Mouse (Mus musculus) intestine, embryonic 14.5 days (tissue): ENCODE results near the gene Phlpp2. TPM values are rescaled to one million over a fixed set of nuclear protein-coding genes. Genes with fewer than 3 reads are reported as not detected.

Source experiments
- ATAC-seq: fragments of 200-750 bp; cut with Nextera tagmentation; replicated peaks from 2 replicates; pipeline ENCODE4 v1.8.0; 2017; ENCODE audit warnings: low read depth, moderate number of reproducible peaks, moderate TSS enrichment, moderate library complexity; ENCODE audit not compliant: low FRiP score, low TSS enrichment
- DNase-seq: peaks from one replicate; pipeline ENCODE4 v3.0.0-alpha.2; 2018; ENCODE audit warnings: low spot score
- H3K27ac ChIP-seq: fragments of 300-500 bp; sonication (generic); 2 replicates; pipeline ENCODE4 v1.5.1; 2014; ENCODE audit warnings: low read depth, mild to moderate bottlenecking, control low read depth
- H3K27me3 ChIP-seq: fragments of 300-500 bp; sonication (generic); replicated peaks from 2 replicates; pipeline ENCODE4 v1.6.1; 2014; ENCODE audit warnings: low read length, control low read depth; ENCODE audit not compliant: control insufficient read depth, insufficient read depth
- H3K36me3 ChIP-seq: fragments of 300-500 bp; sonication (generic); 2 replicates; pipeline ENCODE4 v1.6.1; 2014; ENCODE audit warnings: low read length, control low read depth; ENCODE audit not compliant: control insufficient read depth, insufficient read depth
- H3K4me1 ChIP-seq: fragments of 300-500 bp; sonication (generic); replicated peaks from 2 replicates; pipeline ENCODE4 v1.6.1; 2014; ENCODE audit warnings: low read length, control low read depth, mixed read lengths; ENCODE audit not compliant: control insufficient read depth, insufficient read depth
- H3K4me2 ChIP-seq: fragments of 300-500 bp; sonication (generic); 2 replicates; pipeline ENCODE4 v1.6.1; 2014; ENCODE audit warnings: low read length
- H3K4me3 ChIP-seq: fragments of 300-500 bp; sonication (generic); 2 replicates; pipeline ENCODE4 v1.5.1; 2014; ENCODE audit warnings: low read depth, low read length, control low read depth, mixed read lengths
- H3K9ac ChIP-seq: fragments of 300-500 bp; sonication (generic); 2 replicates; pipeline ENCODE4 v1.6.1; 2014; ENCODE audit warnings: mild to moderate bottlenecking, low read length
- H3K9me3 ChIP-seq: fragments of 300-500 bp; sonication (generic); 2 replicates; pipeline ENCODE4 v1.6.1; 2016; ENCODE audit warnings: low read length, control low read depth; ENCODE audit not compliant: control insufficient read depth
- WGBS: fragments of 180-500 bp; shearing (Covaris S2); extraction: QIAGEN DNeasy Blood & Tissue Kit; methylation state at CpG from one replicate; pipeline ENCODE4 v1.1.7; 2014; 5-methylcytosine and 5-hydroxymethylcytosine counted together
- polyA plus RNA-seq: library from polyadenylated mRNA; unstranded; fragments of >200 nt; fragmentation: Nextera tagmentation; extraction: Ambion mirVana; gene quantifications from 2 replicates; pipeline ENCODE4 v1.2.1, GENCODE M21; 2014

Gene Phlpp2
- polyA plus RNA-seq, result 4.2 and 4.7 TPM in 2 replicates

GRCm38 (mm10) chr8:109868003-109868679 is at the start of gene Phlpp2:
Gene Phlpp2, plus strand, starts transcription at chr8:109868542.
- H3K4me3 ChIP-seq, result peak within 1 kb of the TSS; percentile 82
- peaks cover 8% of the 10 kb centered on the region for H3K36me3 ChIP-seq
- H3K9ac ChIP-seq, result peak within 1 kb of the TSS; percentile 91
- peak within 1 kb of the TSS; percentile 90 for H3K27ac ChIP-seq
- no peaks in the 10 kb centered on the region for H3K9me3 ChIP-seq
- peak; percentile 97 for ATAC-seq
- H3K27me3 ChIP-seq, result no peaks in the 10 kb centered on the region
- peaks cover 3% of the 10 kb centered on the region for H3K4me1 ChIP-seq
- WGBS, result under 1% methylated on average over 40 of the region's 42 CpGs
- peak within 1 kb of the TSS; percentile 54 for H3K4me2 ChIP-seq
- peak; percentile 98 for DNase-seq

GRCm38 (mm10) chr8:109823561-109823960 is 44.8 kb upstream of the Phlpp2 start:
- Histone ChIP-seq H3K4me2 (no peak overlapping the region), H3K36me3 (peaks cover 23% of the 10 kb centered on the region), H3K4me3 (no peak overlapping the region), H3K9ac (no peak overlapping the region), H3K27ac (no peak overlapping the region), H3K4me1 (no peaks in the 10 kb centered on the region), H3K27me3 (no peaks in the 10 kb centered on the region), H3K9me3 (no peaks in the 10 kb centered on the region)
- 94% methylated on average over 2 of the region's 2 CpGs for WGBS
- DNase-seq, result no peak
- ATAC-seq, result no peak

- Histone ChIP-seq H3K9ac (no peak overlapping the region), H3K27me3 (no peaks in the 10 kb centered on the region), H3K9me3 (no peaks in the 10 kb centered on the region), H3K4me1 (no peaks in the 10 kb centered on the region), H3K36me3 (peaks cover 62% of the 10 kb centered on the region), H3K4me3 (no peak overlapping the region), H3K4me2 (no peak overlapping the region), H3K27ac (no peak overlapping the region)
- DNase-seq, result no peak
- 95% methylated on average over 2 of the region's 2 CpGs for WGBS
- no peak for ATAC-seq
Measured at GRCm38 (mm10) chr8:109839822-109840221, 28.5 kb upstream of the Phlpp2 start.

- Histone ChIP-seq H3K36me3 (peaks cover 62% of the 10 kb centered on the region), H3K4me1 (no peaks in the 10 kb centered on the region), H3K9me3 (no peaks in the 10 kb centered on the region), H3K9ac (no peak overlapping the region), H3K4me2 (no peak overlapping the region), H3K27me3 (no peaks in the 10 kb centered on the region), H3K27ac (no peak overlapping the region), H3K4me3 (no peak overlapping the region)
- no peak for ATAC-seq
- WGBS, result 93% methylated on average over 1 of the region's 1 CpGs
- no peak for DNase-seq
Measured at GRCm38 (mm10) chr8:109842468-109842867, 25.9 kb upstream of the Phlpp2 start.

GRCm38 (mm10) chr8:109847866-109848265 is 20.5 kb upstream of the Phlpp2 start:
- peaks cover 84% of the 10 kb centered on the region for H3K36me3 ChIP-seq
- ATAC-seq (no peak), DNase-seq (no peak)
- WGBS, result 60% methylated on average over 2 of the region's 2 CpGs
- H3K9ac ChIP-seq, result no peak overlapping the region
- H3K27me3 ChIP-seq, result no peaks in the 10 kb centered on the region
- no peak overlapping the region for H3K4me2 ChIP-seq
- no peak overlapping the region for H3K4me3 ChIP-seq
- no peaks in the 10 kb centered on the region for H3K9me3 ChIP-seq
- no peak overlapping the region for H3K27ac ChIP-seq
- H3K4me1 ChIP-seq, result no peaks in the 10 kb centered on the region

- peaks cover 83% of the 10 kb centered on the region for H3K36me3 ChIP-seq
- 86% methylated on average over 3 of the region's 3 CpGs for WGBS
- no peak for ATAC-seq
Measured at GRCm38 (mm10) chr8:109848981-109849380, 19.4 kb upstream of the Phlpp2 start.

GRCm38 (mm10) chr8:109853423-109853822 is 14.9 kb upstream of the Phlpp2 start:
- 39% methylated on average over 6 of the region's 6 CpGs for WGBS
- peaks cover 86% of the 10 kb centered on the region for H3K36me3 ChIP-seq
- H3K4me1 ChIP-seq, result no peaks in the 10 kb centered on the region
- no peak overlapping the region for H3K4me3 ChIP-seq
- no peaks in the 10 kb centered on the region for H3K27me3 ChIP-seq
- ATAC-seq, result no peak; the same call in 1 of the 2 replicates
- no peak overlapping the region for H3K4me2 ChIP-seq
- no peaks in the 10 kb centered on the region for H3K9me3 ChIP-seq
- H3K27ac ChIP-seq, result no peak overlapping the region
- peak; percentile 73 for DNase-seq
- no peak overlapping the region for H3K9ac ChIP-seq

More at GRCm38 (mm10) chr8:109848981-109849380, 19.4 kb upstream of the Phlpp2 start:
- no peak for DNase-seq
- Histone ChIP-seq H3K27ac (no peak overlapping the region), H3K9me3 (no peaks in the 10 kb centered on the region), H3K4me3 (no peak overlapping the region), H3K27me3 (no peaks in the 10 kb centered on the region), H3K4me1 (no peaks in the 10 kb centered on the region), H3K9ac (no peak overlapping the region), H3K4me2 (no peak overlapping the region)

- H3K4me2 ChIP-seq, result no peak overlapping the region
- ATAC-seq (no peak), DNase-seq (no peak)
- no peak overlapping the region for H3K4me3 ChIP-seq
- WGBS, result 86% methylated on average over 4 of the region's 4 CpGs
- no peaks in the 10 kb centered on the region for H3K27me3 ChIP-seq
- H3K36me3 ChIP-seq, result peaks cover 90% of the 10 kb centered on the region
- no peaks in the 10 kb centered on the region for H3K9me3 ChIP-seq
- H3K9ac ChIP-seq, result no peak overlapping the region
- no peaks in the 10 kb centered on the region for H3K4me1 ChIP-seq
- no peak overlapping the region for H3K27ac ChIP-seq
Measured at GRCm38 (mm10) chr8:109854522-109854921, 13.8 kb upstream of the Phlpp2 start.

- Histone ChIP-seq H3K4me3 (no peak overlapping the region), H3K9ac (no peak overlapping the region), H3K36me3 (peaks cover 90% of the 10 kb centered on the region), H3K27ac (no peak overlapping the region), H3K4me1 (no peaks in the 10 kb centered on the region), H3K27me3 (no peaks in the 10 kb centered on the region), H3K4me2 (no peak overlapping the region), H3K9me3 (no peaks in the 10 kb centered on the region)
- DNase-seq, result no peak
- WGBS, result 98% methylated on average over 6 of the region's 6 CpGs
- ATAC-seq, result no peak
Measured at GRCm38 (mm10) chr8:109855451-109855850, 12.9 kb upstream of the Phlpp2 start.
